Mouse (Mus musculus) forebrain, embryonic 15.5 days (tissue): Measurements from ENCODE around the gene Tars. TPM values are rescaled to one million over a fixed set of nuclear protein-coding genes. Genes with fewer than 3 reads are reported as not detected.

Experiments
- ATAC-seq: fragments of 200-750 bp; cut with Nextera tagmentation; replicated peaks from 2 replicates; pipeline ENCODE4 v1.8.0; 2017; ENCODE audit warnings: mild to moderate bottlenecking, moderate TSS enrichment, moderate library complexity
- H3K27ac ChIP-seq: fragments of 300-500 bp; sonication (generic); replicated peaks from 2 replicates; pipeline ENCODE4 v1.5.1; 2015; ENCODE audit warnings: mild to moderate bottlenecking, inconsistent platforms
- H3K27me3 ChIP-seq: fragments of 300-500 bp; sonication (generic); 2 replicates; pipeline ENCODE4 v1.6.1; 2015; ENCODE audit warnings: inconsistent platforms
- H3K36me3 ChIP-seq: fragments of 300-500 bp; sonication (generic); 2 replicates; pipeline ENCODE4 v1.6.1; 2015; ENCODE audit warnings: mild to moderate bottlenecking, inconsistent platforms
- H3K4me1 ChIP-seq: fragments of 300-500 bp; sonication (generic); 2 replicates; pipeline ENCODE4 v1.6.1; 2015; ENCODE audit warnings: inconsistent platforms
- H3K4me2 ChIP-seq: fragments of 300-500 bp; sonication (generic); replicated peaks from 2 replicates; pipeline ENCODE4 v1.6.1; 2015; ENCODE audit warnings: mild to moderate bottlenecking, inconsistent platforms
- H3K4me3 ChIP-seq: fragments of 300-500 bp; sonication (generic); 2 replicates; pipeline ENCODE4 v1.5.1; 2015; ENCODE audit warnings: mild to moderate bottlenecking, inconsistent platforms
- H3K9ac ChIP-seq: fragments of 300-500 bp; sonication (generic); replicated peaks from 2 replicates; pipeline ENCODE4 v1.6.1; 2015; ENCODE audit warnings: mild to moderate bottlenecking, inconsistent platforms
- H3K9me3 ChIP-seq: fragments of 300-500 bp; sonication (generic); 2 replicates; pipeline ENCODE4 v1.6.1; 2016; ENCODE audit warnings: inconsistent platforms
- WGBS: fragments of 180-500 bp; shearing (Covaris S2); methylation state at CpG from one replicate; pipeline ENCODE4 v1.1.7; 2015; ENCODE audit warnings: mixed read lengths; 5-methylcytosine and 5-hydroxymethylcytosine counted together
- polyA plus RNA-seq: library from polyadenylated mRNA; unstranded; fragments of >200 nt; fragmentation: Nextera tagmentation; extraction: Ambion mirVana; gene quantifications from 2 replicates; pipeline ENCODE4 v1.2.1, GENCODE M21; 2015

Tars gene
- polyA plus RNA-seq, 1 experiment from 2014 or later = 56.3 TPM

- no peak overlapping the region for H3K4me2 ChIP-seq
- peaks cover 6% of the 10 kb centered on the region for H3K4me1 ChIP-seq
- H3K27ac ChIP-seq = no peak overlapping the region
- H3K9ac ChIP-seq = no peak overlapping the region
- no peak for ATAC-seq
- 96% methylated on average over 16 of the region's 16 CpGs for WGBS
- no peaks in the 10 kb centered on the region for H3K27me3 ChIP-seq
- no peak overlapping the region for H3K4me3 ChIP-seq
- peaks cover 62% of the 10 kb centered on the region for H3K36me3 ChIP-seq
- H3K9me3 ChIP-seq = no peaks in the 10 kb centered on the region
Observed at GRCm38 (mm10) chr15:11392903-11393302, 6.6 kb downstream of the Tars start.

DNA sequence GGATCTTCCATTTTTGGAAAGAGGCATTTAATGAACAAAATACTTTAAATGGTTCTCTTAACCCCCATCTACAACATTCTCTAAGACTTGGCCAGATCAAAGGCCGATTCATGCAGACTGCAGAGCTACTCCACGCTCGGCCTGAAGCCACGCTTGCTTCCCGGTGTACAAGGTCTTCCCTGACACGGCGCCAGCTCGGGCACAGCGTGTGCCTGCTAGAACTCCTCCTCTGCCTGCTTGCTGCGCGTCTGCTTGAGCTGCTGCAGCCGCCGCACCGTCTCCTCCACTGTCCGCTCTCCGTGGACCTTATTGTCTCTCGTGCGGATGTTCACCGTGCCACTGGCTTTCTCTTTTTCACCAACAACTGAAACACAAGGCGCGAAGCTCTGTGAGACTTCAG is 15.7 kb downstream of the Tars start:
- H3K36me3 ChIP-seq = peaks cover 56% of the 10 kb centered on the region
- no peaks in the 10 kb centered on the region for H3K27me3 ChIP-seq
- H3K9ac ChIP-seq = no peak overlapping the region
- no peak overlapping the region for H3K4me3 ChIP-seq
- no peak overlapping the region for H3K4me2 ChIP-seq
- peaks cover 2% of the 10 kb centered on the region; the same call in 1 of the 2 replicates for H3K4me1 ChIP-seq
- ATAC-seq = no peak
- 93% methylated on average over 21 of the region's 21 CpGs for WGBS
- no peak overlapping the region for H3K27ac ChIP-seq
- H3K9me3 ChIP-seq = no peaks in the 10 kb centered on the region

DNA sequence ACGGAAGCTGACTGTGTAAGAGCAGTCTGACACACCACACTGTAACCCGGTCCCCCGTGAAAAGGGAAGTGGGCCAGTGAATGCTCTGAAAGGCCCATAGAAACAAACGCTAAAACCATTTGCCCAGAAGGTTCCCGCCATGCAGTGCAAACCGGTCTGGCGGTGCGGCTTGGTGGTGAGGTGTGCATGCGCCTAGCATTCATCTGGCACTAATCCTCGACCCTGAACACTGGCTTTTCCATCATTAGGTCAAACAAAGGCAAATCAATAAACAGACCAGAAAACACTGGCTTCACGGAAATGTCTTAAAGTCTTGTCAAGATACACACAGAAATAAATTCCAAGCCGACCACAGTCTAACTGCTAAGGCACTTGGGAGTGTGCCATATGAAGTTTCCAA is 16.9 kb downstream of the Tars start:
- Histone ChIP-seq H3K4me3 (no peak overlapping the region), H3K27ac (no peak overlapping the region), H3K9me3 (no peaks in the 10 kb centered on the region), H3K4me1 (peaks cover 2% of the 10 kb centered on the region; the same call in 1 of the 2 replicates), H3K36me3 (peaks cover 43% of the 10 kb centered on the region), H3K9ac (no peak overlapping the region), H3K27me3 (no peaks in the 10 kb centered on the region), H3K4me2 (no peak overlapping the region)
- WGBS = 75% methylated on average over 12 of the region's 12 CpGs
- ATAC-seq = no peak

DNA sequence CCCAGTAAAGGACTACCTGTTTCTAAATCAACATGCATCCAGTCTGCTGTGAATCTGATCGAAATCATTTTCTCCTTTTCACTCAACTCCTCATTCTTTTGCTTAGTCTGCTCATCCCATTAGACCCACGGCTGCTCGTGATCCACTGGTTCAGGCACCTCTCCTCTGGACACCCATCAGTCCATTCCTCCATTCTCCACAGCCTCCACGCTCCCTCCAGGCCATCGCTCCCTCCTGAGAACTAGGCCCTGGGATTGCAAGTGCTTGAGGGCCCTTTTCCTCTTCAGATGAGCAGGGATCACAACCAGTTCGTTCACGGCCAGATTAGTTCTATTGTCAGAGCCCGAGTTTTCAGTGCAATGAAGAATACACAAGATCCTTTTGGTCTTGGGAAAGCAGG is 18.8 kb downstream of the Tars start:
- no peak for ATAC-seq
- H3K36me3 ChIP-seq = peaks cover 24% of the 10 kb centered on the region
- no peak overlapping the region for H3K9ac ChIP-seq
- no peaks in the 10 kb centered on the region for H3K9me3 ChIP-seq
- H3K27ac ChIP-seq = no peak overlapping the region
- H3K4me3 ChIP-seq = no peak overlapping the region
- H3K4me2 ChIP-seq = no peak overlapping the region
- H3K27me3 ChIP-seq = no peaks in the 10 kb centered on the region
- H3K4me1 ChIP-seq = peaks cover 2% of the 10 kb centered on the region; the same call in 1 of the 2 replicates
- 83% methylated on average over 8 of the region's 8 CpGs for WGBS

GRCm38 (mm10) chr15:11380087-11380530 is 19.4 kb downstream of the Tars start:
- Histone ChIP-seq H3K9ac (no peak overlapping the region), H3K27me3 (no peaks in the 10 kb centered on the region), H3K9me3 (no peaks in the 10 kb centered on the region), H3K36me3 (peaks cover 19% of the 10 kb centered on the region), H3K4me1 (peaks cover 2% of the 10 kb centered on the region; the same call in 1 of the 2 replicates), H3K4me3 (no peak overlapping the region), H3K4me2 (no peak overlapping the region), H3K27ac (no peak overlapping the region)
- 42% methylated on average over 8 of the region's 8 CpGs for WGBS
- peak; percentile 68 for ATAC-seq

- WGBS = 84% methylated on average over 8 of the region's 8 CpGs
- peak; percentile 33 for ATAC-seq
- Histone ChIP-seq H3K4me1 (peaks cover 2% of the 10 kb centered on the region; the same call in 1 of the 2 replicates), H3K27ac (no peak overlapping the region), H3K4me2 (no peak overlapping the region), H3K36me3 (peaks cover 13% of the 10 kb centered on the region), H3K9ac (no peak overlapping the region), H3K9me3 (no peaks in the 10 kb centered on the region), H3K27me3 (no peaks in the 10 kb centered on the region), H3K4me3 (no peak overlapping the region)
Observed at GRCm38 (mm10) chr15:11379431-11380086, 19.9 kb downstream of the Tars start.

GRCm38 (mm10) chr15:11370477-11371085 is 28.9 kb downstream of the Tars start:
- Histone ChIP-seq H3K27ac (no peak overlapping the region), H3K27me3 (no peaks in the 10 kb centered on the region), H3K4me3 (no peak overlapping the region), H3K4me2 (no peak overlapping the region), H3K9me3 (no peaks in the 10 kb centered on the region), H3K4me1 (no peaks in the 10 kb centered on the region), H3K9ac (no peak overlapping the region), H3K36me3 (no peaks in the 10 kb centered on the region)
- no peak for ATAC-seq
- 87% methylated on average over 7 of the region's 7 CpGs for WGBS

DNA sequence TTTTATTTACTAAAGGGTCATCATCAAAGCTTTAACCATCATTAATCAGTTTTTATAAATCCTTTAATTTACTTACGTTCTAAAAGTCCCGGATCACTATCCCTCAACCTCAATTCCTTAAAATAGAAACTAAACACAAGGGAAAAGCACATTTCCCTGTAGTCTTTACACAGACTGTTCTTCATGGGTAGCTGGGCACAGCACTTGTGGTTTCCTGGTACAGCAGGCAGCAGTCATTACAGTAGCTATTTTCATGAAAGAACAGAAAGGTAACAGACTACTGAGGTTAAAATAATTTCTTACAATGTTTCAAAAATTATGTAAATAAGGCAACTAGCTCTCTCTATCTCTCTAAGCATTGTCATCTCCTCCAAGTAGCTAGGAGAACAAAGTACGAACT is 29.9 kb downstream of the Tars start:
- Histone ChIP-seq H3K4me3 (no peak overlapping the region), H3K36me3 (no peaks in the 10 kb centered on the region), H3K27me3 (no peaks in the 10 kb centered on the region), H3K4me1 (0 out of 2 replicates have a peak, but pooled peaks cover 3% of the 10 kb centered on the region), H3K9me3 (no peaks in the 10 kb centered on the region), H3K9ac (no peak overlapping the region), H3K4me2 (no peak overlapping the region), H3K27ac (no peak overlapping the region)
- WGBS = 78% methylated on average over 3 of the region's 3 CpGs
- ATAC-seq = no peak

DNA sequence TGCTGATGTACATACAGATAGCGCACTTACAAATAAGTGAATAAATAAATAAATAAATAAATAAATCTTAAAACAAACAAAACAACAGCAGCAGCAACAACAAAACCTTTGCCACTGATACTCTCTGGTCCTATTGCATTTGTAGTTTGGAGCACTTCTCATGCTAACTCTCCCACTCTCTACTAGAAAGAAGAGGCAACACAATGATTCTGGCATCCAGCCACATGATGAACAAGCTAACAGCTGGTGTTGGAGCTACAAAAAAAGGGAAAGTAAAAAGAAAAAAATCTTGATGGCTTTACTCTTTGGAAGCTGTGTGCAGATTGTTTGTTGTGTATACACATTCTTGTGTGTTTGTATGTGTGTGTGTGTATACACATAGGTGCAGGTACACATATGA is 34.7 kb downstream of the Tars start:
- H3K4me1 ChIP-seq = 0 out of 2 replicates have a peak, but pooled peaks cover 3% of the 10 kb centered on the region
- no peak overlapping the region for H3K4me3 ChIP-seq
- no peak overlapping the region for H3K4me2 ChIP-seq
- no peaks in the 10 kb centered on the region for H3K9me3 ChIP-seq
- H3K9ac ChIP-seq = no peak overlapping the region
- WGBS = 97% methylated on average over 1 of the region's 1 CpGs
- H3K27ac ChIP-seq = no peak overlapping the region
- ATAC-seq = 0 out of 2 replicates have a peak, but pooled peaks have one; percentile 59
- H3K27me3 ChIP-seq = no peaks in the 10 kb centered on the region
- no peaks in the 10 kb centered on the region for H3K36me3 ChIP-seq

DNA sequence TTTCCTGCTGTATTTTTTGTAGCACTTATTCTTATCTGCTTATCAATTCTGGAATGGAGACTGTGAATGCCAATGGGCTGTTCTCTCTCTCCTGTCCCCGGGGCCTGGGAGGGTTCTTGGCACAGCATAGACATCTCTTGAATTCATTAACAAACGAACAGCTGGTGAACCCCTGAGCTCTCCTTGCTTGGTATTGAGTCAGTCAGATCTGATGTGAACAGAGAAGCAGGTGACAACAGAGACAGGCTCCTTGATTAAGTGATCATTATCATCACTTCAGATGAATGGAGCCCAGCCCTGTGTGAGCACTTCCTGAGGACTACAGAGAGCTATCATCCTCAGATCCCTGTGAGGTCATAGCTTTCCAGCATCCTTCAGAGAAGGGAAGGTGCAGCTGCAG is 35.4 kb downstream of the Tars start:
- Histone ChIP-seq H3K9ac (no peak overlapping the region), H3K36me3 (no peaks in the 10 kb centered on the region), H3K4me3 (no peak overlapping the region), H3K9me3 (no peaks in the 10 kb centered on the region), H3K27me3 (no peaks in the 10 kb centered on the region), H3K27ac (no peak overlapping the region), H3K4me2 (no peak overlapping the region), H3K4me1 (0 out of 2 replicates have a peak, but pooled peaks cover 3% of the 10 kb centered on the region)
- 13% methylated on average over 2 of the region's 2 CpGs for WGBS
- peak; percentile 71 for ATAC-seq

GRCm38 (mm10) chr15:11361824-11362223 is 37.6 kb downstream of the Tars start:
- H3K4me1 ChIP-seq = 0 out of 2 replicates have a peak, but pooled peaks cover 3% of the 10 kb centered on the region
- H3K27me3 ChIP-seq = no peaks in the 10 kb centered on the region
- no peak overlapping the region for H3K27ac ChIP-seq
- ATAC-seq = no peak
- no peak overlapping the region for H3K9ac ChIP-seq
- no peak overlapping the region for H3K4me3 ChIP-seq
- H3K4me2 ChIP-seq = no peak overlapping the region
- H3K36me3 ChIP-seq = no peaks in the 10 kb centered on the region
- H3K9me3 ChIP-seq = no peaks in the 10 kb centered on the region
- WGBS = 89% methylated on average over 5 of the region's 5 CpGs

GRCm38 (mm10) chr15:11360888-11361287 is 38.6 kb downstream of the Tars start:
- Histone ChIP-seq H3K4me2 (no peak overlapping the region), H3K9me3 (no peaks in the 10 kb centered on the region), H3K4me3 (no peak overlapping the region), H3K27me3 (no peaks in the 10 kb centered on the region), H3K4me1 (0 out of 2 replicates have a peak, but pooled peaks cover 3% of the 10 kb centered on the region), H3K36me3 (no peaks in the 10 kb centered on the region), H3K9ac (no peak overlapping the region), H3K27ac (no peak overlapping the region)
- ATAC-seq = no peak
- WGBS = 85% methylated on average over 1 of the region's 1 CpGs
